Mouse (Mus musculus) brown adipose tissue, adult 24 weeks (tissue): ENCODE measurements at regions not wholly inside any gene's neighbourhood (a gene's known extent, or its start where the extent isn't known, plus 50 kb on each side); places are given as distances from the start of the nearest gene placed in this dataset.

ENCODE experiments used
- H3K27ac ChIP-seq: fragments of 200-500 bp; replicated peaks from 2 replicates; pipeline ENCODE4 v1.5.1; 2012; ENCODE audit warnings: low read depth, mild to moderate bottlenecking, low read length
- H3K4me1 ChIP-seq: fragments of 200-500 bp; 2 replicates; pipeline ENCODE4 v1.6.1; 2012; ENCODE audit warnings: low read length, mixed read lengths; ENCODE audit not compliant: control insufficient read depth, insufficient read depth, insufficient read length
- H3K4me3 ChIP-seq: fragments of 200-500 bp; 2 replicates; pipeline ENCODE4 v1.5.1; 2012; ENCODE audit warnings: low read depth, mild to moderate bottlenecking, low read length, moderate library complexity; ENCODE audit not compliant: insufficient read depth

DNA sequence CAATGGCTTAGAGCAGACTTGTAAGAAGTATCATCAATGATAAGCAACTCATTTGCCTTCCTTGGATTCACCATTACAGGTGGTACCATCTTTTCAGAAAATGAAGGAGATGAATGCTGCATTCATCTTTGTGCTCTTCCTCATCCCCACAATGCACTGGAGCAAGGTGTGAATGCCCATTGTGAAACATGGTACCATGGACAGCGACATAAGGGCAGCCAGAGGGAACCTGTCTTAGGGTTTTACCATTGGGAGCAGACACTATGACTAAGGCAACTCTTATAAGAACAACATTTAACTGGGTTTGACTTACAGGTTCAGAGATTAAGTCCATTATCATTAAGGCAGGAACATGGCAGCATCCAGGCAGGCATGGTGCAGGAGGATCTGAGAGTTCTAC is 60.1 kb upstream of the Kcnj6 start:
- Histone ChIP-seq H3K4me1 (no peaks in the 10 kb centered on the region), H3K27ac (no peak overlapping the region), H3K4me3 (no peak overlapping the region)

DNA sequence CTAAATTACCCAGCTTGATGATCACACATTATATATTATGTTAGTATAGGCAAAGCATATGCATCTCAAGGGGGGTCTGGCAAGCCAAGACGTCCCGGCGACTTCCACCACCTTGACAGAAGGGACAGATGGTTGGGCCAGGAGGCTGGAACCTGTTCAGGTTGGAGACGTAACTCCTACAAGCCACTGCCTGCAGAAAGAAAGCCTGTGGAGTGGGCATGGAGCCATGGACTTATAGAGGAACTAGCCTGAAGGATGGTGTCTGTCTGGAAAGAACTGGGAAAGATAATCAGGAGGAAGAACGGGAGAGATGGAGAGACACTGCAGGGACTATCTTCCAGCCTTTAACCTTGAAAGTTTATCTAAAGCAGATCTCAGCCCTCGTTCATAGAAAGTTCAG is 66.9 kb upstream of the Kcnj6 start:
- H3K27ac ChIP-seq = no peak overlapping the region
- H3K4me1 ChIP-seq = no peaks in the 10 kb centered on the region
- no peak overlapping the region for H3K4me3 ChIP-seq

DNA sequence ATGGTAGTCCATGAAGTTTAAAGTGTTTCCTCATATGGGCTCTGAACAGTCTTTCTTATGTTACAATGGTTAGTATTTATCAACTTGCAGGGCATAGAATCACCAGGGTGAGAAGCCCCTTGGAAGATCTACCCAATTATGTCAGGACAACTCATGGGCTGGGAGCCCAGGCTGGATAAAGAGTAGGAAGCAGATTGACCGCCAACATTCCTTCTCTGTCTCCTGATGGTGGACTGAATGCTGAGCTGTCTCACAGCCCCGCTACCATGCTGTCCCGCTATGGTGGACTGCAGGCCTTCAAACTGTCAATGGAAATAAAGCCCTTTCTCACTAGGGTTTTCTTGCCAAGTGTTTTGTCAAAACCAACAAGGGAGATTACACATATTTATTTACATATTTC is 69.2 kb upstream of the Kcnj6 start:
- H3K4me1 ChIP-seq = no peaks in the 10 kb centered on the region
- H3K27ac ChIP-seq = no peak overlapping the region
- no peak overlapping the region for H3K4me3 ChIP-seq

DNA sequence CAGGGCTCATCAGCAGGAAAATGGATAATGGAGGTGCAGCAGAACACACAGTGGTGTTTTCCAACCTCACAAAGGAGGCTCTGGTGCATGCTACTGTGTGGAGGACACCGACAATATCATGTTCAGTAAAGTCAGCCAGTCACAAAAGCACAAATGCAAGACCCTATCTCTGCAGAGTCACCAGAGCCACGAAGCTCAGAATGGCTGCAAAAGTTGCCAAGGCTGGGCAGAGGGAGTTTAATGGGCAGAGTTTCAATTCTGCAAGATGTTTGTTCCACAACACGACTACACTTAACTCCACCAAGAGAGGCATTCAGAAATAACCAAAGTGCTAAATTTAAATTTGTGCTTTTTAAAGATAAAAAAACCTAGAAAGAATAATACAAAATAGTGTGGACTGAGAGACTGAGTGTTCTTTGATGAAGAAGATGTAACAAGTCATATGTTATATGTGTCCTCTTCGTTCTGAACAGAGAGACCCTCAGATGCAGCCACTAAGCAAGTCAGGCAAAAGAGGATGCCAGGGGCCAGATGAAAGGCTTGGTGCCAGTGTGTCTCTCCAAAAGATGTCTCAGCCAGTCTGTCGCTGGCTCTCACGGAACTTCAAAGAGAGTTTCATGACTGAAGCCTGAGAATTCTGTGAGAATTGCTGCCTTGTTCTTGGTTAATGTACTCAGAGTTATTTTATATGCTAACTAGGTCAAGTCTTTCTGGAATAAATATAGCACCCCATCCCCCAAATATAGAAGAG is 95.1 kb upstream of the Kcnj6 start:
- Histone ChIP-seq H3K27ac (no peak overlapping the region), H3K4me1 (no peaks in the 10 kb centered on the region), H3K4me3 (no peak overlapping the region)

DNA sequence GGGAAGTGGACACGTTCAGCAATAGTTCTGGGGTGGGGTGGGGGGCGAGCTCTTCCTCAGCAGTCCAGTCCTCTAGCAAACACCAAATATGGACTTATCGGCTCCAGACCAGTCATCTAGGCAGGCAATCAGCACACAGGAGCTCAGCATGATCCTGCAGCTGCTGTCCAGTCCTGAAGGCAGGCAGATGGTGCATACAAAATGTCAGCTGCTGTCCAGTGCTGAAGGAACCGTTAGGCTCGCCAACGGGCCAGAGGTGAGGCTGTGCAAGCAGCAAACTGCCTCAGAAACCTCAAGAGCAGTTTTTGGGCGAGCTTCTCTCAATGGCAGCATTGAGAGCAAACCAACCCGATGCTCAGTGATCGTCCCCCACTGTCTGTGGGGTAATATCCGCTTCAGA is 96.3 kb upstream of the Kcnj6 start:
- no peak overlapping the region for H3K4me3 ChIP-seq
- no peak overlapping the region for H3K27ac ChIP-seq
- H3K4me1 ChIP-seq = no peaks in the 10 kb centered on the region

DNA sequence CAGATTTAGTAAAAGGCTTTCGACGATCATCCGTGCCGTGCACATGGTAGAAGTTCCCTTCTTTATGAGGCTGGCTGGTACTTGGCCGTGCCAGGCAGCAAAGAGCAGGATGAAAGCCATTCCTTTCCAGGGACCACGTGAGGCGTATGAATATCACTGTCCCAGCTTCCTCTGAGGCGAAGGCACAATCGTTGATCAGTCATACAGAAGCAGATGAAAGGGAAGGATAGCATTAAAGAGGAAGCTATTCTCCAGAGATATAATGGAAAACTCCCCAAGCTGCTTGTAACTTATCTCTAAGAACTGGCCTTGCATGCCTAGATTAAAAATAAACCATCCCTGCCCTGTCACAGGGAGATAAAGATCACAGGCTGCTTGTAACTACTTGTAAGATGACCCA is 103.5 kb upstream of the Kcnj6 start:
- no peak overlapping the region for H3K27ac ChIP-seq

DNA sequence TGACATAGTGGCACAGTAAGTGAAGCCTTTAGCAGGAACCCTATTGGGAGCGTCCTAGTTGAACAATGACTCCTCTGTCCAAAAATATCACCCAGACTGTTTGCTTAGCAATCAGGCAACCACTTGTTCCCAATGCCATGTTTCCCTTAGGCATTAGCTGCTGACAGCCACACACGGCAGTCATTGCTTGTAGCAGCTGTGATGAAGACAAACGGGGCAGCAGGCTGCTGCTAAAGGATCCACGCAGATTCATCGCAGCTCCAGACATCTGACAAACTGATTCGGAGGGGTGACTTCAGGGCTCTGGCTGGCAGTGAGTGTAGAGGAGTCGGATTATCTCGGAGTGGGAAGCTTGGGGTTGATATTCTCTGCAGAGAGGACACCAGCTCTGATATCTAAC is 120.0 kb upstream of the Kcnj6 start:
- Histone ChIP-seq H3K27ac (no peak overlapping the region), H3K4me1 (no peaks in the 10 kb centered on the region), H3K4me3 (no peak overlapping the region)

More for the DNA sequence above, 103.5 kb upstream of the Kcnj6 start:
- no peaks in the 10 kb centered on the region for H3K4me1 ChIP-seq
- no peak overlapping the region for H3K4me3 ChIP-seq

DNA sequence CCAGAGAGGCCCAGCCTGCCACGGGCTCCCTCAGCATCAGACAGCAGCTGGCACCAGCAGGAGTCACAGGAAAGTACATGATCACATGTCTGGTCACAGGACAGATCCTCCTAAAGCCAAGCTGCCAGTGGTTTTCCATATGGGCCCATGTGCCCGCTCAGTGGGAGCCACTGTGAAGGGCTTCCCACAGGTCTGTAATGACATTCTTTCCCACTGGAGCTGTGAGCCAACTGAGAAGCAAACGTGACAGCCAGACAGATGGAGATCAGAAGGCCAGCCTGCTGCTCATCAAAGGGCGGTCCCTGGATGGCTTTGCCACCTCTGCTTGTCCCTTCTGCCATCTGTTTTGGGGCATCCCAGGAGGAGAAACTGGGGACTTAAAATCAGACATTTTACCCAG is 121.8 kb upstream of the Kcnj6 start:
- H3K4me3 ChIP-seq = no peak overlapping the region
- no peaks in the 10 kb centered on the region for H3K4me1 ChIP-seq

DNA sequence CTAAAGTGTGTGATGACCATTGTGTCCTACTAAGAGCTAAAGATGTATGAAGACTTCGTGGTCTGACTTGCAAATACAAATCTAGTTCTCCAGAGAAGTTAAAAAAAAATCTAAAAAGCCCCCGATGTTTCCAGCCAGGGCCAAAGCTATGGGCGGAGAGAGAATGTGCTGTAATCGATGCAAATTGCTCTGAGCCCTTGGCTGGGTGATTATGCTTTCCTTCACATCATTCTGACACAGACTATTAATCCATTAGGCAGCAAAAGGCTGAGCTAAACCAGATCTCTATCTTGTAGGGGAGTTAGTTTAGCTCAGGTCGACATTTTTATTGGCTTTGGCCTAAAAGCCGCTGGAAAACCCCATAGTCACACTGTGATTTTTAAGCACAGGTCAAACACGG is 124.5 kb upstream of the Kcnj6 start:
- Histone ChIP-seq H3K27ac (no peak overlapping the region), H3K4me1 (no peaks in the 10 kb centered on the region), H3K4me3 (no peak overlapping the region)

More for the DNA sequence above, 121.8 kb upstream of the Kcnj6 start:
- no peak overlapping the region for H3K27ac ChIP-seq

DNA sequence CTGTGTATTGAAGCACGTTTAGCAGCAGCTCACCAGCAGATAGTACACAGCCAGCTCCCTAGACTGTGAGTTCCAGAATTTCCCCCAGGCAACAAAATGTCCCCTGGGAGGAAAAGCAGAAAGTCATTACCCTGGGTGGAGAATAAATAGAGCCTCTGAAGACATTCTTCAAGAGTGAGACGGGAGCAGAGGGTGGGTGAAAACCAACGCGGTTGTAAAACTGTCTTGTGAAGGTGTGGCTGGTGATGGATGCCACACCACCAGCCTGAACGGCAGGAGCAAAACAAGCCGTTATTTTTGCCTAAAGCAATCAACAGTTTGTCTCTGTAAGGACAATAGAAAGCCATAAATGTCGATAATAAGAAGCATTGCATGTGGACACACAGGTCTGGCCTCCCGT is 129.7 kb upstream of the Kcnj15 start:
- Histone ChIP-seq H3K27ac (no peak overlapping the region), H3K4me1 (no peaks in the 10 kb centered on the region), H3K4me3 (no peak overlapping the region)

DNA sequence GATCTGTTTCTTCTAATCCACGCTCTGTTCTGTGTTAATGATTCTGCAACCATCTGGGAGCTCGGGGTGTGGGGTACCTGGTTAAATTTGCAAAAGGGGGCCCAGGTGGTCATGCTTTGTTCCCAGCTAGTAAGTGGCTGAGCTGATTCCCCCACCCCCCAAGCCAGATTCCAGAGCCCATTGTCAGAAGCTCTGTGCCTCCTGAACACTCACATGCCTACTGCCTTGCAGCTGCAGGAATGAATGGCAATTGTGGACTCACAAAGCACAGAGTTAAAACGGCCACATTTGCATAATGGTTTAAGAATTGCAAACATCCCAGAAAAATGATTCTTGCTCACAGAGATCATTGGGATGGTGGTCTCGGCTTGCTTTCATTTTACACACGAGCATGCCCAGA is 125.5 kb upstream of the Kcnj15 start:
- no peak overlapping the region for H3K4me3 ChIP-seq
- H3K4me1 ChIP-seq = no peaks in the 10 kb centered on the region
- H3K27ac ChIP-seq = no peak overlapping the region

DNA sequence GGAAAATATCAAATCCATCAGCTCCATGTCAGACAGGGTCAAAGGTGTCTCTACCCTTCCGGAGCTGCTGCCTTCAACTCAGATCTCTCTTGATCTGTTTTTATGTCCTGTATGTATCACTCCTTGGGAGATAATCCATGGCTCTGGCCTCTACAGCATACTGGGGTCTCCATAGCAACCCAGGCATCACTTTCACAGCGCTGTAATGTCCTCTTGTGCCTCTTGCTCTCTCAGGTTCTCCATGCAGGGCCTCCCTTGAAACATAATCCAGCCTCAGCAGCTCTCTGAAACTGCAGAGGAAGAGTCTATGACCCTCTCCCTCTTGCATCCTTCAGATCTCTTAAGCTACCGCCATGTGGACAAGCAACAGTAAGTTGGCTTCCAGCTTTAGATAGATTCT is 118.5 kb upstream of the Kcnj15 start:
- H3K4me3 ChIP-seq = no peak overlapping the region
- no peaks in the 10 kb centered on the region for H3K4me1 ChIP-seq
- H3K27ac ChIP-seq = no peak overlapping the region

DNA sequence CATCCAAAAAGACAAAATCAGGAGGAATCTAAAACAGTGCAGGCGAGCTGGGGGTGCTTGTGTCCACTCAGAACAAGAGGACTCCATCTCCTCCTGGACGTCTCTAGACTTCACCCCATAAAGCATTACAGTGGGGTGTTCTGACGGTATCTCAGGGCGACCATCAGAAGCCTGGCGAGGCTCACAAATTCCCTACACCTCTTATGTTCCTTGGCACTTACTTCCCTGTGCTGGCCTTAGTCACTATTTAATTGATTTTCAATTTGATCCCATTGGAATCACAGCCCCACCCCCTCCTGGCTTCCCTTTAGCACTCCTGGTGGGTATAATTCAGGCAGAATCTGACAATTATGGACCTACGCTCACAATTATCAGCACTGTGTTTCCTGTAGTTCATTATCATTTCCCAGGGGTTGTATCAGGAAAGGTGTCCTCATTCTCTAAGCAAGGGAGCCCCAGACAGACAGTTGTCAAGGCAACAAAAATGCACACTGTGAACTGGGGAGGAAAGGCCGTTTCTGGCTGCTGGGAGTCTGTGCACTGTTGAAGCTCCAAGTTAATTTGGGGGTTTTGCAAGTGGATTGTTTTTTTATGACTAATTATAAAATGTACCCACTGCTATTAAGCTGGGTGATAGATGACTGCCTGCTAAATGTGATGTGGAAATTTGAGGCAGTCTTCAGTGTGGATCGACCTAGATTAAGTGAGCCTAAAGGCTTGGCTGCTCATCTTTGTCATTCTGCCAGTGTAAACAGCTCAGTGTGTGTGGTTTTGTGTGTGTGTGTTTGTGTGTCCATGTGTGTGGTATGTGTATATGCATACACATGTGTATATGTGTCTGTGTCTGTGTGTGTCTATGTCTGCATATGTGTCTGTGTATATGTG is 115.6 kb upstream of the Kcnj15 start:
- no peaks in the 10 kb centered on the region for H3K4me1 ChIP-seq
- no peak overlapping the region for H3K27ac ChIP-seq
- H3K4me3 ChIP-seq = no peak overlapping the region

DNA sequence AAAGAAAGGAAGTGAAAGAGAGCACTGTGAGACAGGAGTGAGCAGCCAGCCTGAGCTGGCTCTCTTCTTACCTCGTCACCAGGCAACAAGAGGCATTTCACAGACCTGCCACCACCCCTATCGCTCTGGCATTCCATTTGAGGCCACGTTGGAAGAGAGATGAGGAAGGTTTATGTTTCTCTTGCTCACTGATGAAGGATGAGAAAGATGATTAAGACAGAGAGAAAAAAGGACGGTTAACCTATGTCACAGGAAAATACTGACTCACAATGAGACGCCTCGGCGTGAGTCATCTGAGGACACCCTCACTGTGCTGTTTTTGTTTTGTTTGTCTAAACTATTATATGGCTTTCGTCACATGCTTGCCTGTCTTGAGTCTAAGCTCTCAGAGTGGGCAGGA is 106.9 kb upstream of the Kcnj15 start:
- Histone ChIP-seq H3K27ac (no peak overlapping the region), H3K4me3 (no peak overlapping the region), H3K4me1 (no peaks in the 10 kb centered on the region)

DNA sequence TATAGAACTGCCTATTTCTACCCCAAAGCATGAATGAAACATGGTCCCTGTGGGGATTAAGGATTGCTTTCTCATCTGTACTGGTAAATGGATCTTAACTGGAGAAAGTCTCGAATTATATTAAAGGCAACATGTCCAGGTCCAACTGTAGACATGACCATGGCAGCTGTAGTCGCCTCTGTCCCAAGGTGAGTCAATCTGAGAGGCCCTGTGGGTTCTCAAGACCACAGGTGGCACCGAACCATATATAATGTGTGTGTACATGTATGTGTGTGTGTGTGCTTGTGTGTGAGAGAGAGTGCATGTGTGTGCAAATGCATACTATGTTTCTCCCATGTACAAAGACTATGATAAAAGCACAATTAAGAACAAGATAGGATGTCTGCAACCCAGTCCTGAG is 105.9 kb upstream of the Kcnj15 start:
- no peak overlapping the region for H3K4me3 ChIP-seq
- no peaks in the 10 kb centered on the region for H3K4me1 ChIP-seq
- no peak overlapping the region for H3K27ac ChIP-seq

DNA sequence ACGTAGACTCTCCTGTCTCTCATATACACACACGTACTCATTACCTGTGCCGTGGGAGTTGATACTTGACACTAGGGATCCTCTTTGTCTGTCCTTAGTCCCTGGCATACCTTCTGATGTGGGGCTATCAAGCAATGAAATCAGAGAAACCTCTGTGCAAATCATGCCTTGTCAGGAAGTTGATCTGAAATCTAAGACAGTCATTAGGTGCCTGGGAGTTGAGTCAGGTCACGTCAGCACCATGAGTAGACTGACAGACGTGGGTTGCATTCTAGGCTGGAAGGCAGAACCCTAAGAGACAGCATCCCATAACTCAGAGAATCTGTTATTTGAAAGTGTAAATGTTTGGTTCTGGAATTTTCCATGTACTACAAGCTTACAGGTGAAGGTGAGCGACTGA is 105.4 kb upstream of the Kcnj15 start:
- H3K4me3 ChIP-seq = no peak overlapping the region
- no peak overlapping the region for H3K27ac ChIP-seq
- H3K4me1 ChIP-seq = no peaks in the 10 kb centered on the region
